Mouse (Mus musculus): ENCODE data around the gene Tenm4. TPM values are rescaled to one million over a fixed set of nuclear protein-coding genes. Genes with fewer than 3 reads are reported as not detected.

Gene Tenm4
- polyA plus RNA-seq, 1 experiment from 2014 or later: 36.3 TPM

DNA sequence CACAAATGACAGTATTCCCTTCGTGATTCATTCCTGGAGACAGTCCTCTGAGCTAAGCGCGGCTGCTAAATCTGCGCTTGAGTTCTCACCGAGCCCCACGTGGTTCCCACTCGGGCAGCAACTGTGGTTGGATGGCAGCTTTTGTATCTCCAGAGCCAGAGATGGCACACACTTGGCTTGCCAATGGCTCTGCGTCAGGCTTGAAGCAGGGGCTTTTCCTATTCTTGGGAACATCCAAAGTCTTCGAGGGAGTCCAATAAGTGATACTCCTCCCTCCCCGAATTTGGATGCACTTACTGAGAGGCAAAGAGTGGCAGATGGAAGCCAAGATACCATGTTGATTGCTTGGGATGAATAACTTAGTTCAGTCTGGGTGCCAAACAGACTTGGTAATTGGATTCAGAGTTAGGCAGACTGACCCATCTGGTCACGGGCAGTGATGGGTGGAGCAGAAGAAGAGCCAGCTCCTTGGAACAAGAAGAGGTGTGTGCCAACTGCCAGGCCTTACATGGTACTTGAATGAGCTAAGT is 303.6 kb downstream of the Tenm4 start:
- Histone ChIP-seq H3K9ac (no peak overlapping the region), H3K4me1 (no peaks in the 10 kb centered on the region), H3K36me3 (no peaks in the 10 kb centered on the region), H3K4me2 (no peak overlapping the region), H3K27me3 (no peaks in the 10 kb centered on the region), H3K27ac (no peak overlapping the region), H3K4me3 (no peak overlapping the region), H3K9me3 (no peaks in the 10 kb centered on the region)
- 81% methylated on average over 11 of the region's 11 CpGs for WGBS
- ATAC-seq (ENCODE audit: insufficient number of reproducible peaks, low FRiP score, low TSS enrichment, low read depth): no peak

DNA sequence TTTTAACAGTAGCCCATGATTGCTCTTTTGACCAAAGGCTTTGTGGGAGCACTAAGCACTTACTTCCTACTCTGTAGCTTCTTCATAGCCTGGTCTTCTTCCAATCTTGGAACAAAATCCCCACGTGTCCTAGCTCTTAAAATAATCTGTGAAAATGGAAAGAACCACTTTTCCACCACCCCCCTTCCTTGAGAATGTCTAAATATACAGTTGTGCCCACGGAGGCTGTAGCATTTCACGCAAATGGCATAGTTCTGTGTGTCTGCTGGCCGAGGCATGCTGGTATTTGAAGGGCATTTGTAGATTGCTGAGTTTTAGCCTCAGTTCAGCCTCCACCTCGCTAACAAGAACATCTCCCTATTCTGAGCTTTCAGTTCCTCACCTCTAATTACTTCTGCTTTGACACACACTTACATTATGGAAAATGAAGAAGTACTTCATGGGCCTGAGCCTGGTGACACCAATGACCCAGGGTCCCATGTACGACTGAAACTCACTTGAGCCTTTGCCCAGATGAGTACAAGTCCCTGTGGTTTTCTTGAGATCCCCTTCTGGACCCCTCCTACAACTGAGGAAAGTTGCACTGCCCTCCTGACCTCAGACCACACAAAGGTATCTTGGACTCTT is 306.1 kb downstream of the Tenm4 start:
- no peak overlapping the region for H3K27ac ChIP-seq
- no peak overlapping the region for H3K4me3 ChIP-seq
- no peak overlapping the region for H3K9ac ChIP-seq
- no peak for ATAC-seq (ENCODE audit: insufficient number of reproducible peaks, low FRiP score, low TSS enrichment, low read depth)
- no peak overlapping the region for H3K4me2 ChIP-seq
- H3K4me1 ChIP-seq: no peaks in the 10 kb centered on the region
- WGBS: 78% methylated on average over 6 of the region's 6 CpGs
- H3K36me3 ChIP-seq: no peaks in the 10 kb centered on the region
- H3K27me3 ChIP-seq: no peaks in the 10 kb centered on the region
- no peaks in the 10 kb centered on the region for H3K9me3 ChIP-seq

DNA sequence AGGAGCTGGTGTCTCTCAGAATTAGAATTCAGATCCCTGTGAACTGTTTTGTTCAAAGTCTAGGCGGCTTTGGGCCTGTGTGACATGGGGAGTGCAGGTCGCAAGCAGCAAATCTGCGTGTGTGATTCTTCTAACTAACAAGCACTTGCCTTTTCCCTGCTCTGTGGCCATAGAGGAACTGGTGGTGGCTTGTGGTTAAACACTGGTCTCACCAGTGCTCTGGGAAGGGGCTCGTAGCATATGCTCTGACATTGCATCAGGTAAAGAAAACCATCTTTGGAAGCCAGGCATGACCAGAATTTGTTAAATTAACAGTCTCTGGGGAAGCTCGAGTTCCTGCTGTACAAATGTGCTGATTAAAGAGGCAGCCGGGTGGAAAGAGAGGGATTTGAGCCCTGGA is 308.1 kb downstream of the Tenm4 start:
- no peak for ATAC-seq (ENCODE audit: insufficient number of reproducible peaks, low FRiP score, low TSS enrichment, low read depth)
- WGBS: 67% methylated on average over 6 of the region's 6 CpGs
- H3K9me3 ChIP-seq: no peaks in the 10 kb centered on the region

DNA sequence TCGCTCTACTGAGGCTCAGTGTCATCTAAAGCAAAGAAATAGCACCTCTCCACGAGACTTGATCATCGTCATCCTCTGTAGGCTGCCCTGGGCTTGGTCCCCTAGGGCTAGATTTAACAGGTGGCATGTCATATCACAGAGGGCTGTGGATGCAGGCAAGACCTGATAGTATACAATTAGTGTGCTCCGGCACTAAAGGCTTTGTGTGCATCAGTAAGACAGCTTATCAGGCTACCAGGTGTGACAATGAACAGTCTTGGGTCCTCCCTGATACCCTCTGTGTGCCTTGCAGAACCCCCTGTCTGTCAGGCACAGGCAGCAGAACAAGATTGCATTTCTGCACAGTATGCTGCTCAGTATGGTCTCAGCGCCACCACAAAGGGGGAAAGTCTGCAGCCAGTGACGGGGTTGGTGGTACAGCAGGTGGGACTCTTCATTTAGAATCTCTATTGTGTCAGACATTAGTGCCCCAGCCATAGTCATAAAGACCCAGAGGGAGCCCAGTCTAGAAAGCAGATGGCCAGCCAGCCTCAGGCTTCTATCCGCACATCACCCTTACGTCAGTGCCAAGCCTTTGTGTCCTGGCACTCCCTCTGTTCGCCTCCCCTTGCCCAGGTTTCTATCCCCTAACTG is 309.4 kb downstream of the Tenm4 start:
- H3K9ac ChIP-seq: no peak overlapping the region
- no peaks in the 10 kb centered on the region for H3K36me3 ChIP-seq
- no peaks in the 10 kb centered on the region for H3K9me3 ChIP-seq
- ATAC-seq (ENCODE audit: insufficient number of reproducible peaks, low FRiP score, low TSS enrichment, low read depth): no peak
- WGBS: 80% methylated on average over 9 of the region's 9 CpGs
- no peaks in the 10 kb centered on the region for H3K27me3 ChIP-seq
- H3K4me2 ChIP-seq: no peak overlapping the region
- no peak overlapping the region for H3K27ac ChIP-seq
- H3K4me3 ChIP-seq: no peak overlapping the region
- peaks cover 5% of the 10 kb centered on the region for H3K4me1 ChIP-seq

More for the DNA sequence above, 308.1 kb downstream of the Tenm4 start:
- Histone ChIP-seq H3K27ac (no peak overlapping the region), H3K4me1 (peaks cover 3% of the 10 kb centered on the region), H3K4me3 (no peak overlapping the region), H3K9ac (no peak overlapping the region), H3K4me2 (no peak overlapping the region), H3K36me3 (no peaks in the 10 kb centered on the region), H3K27me3 (no peaks in the 10 kb centered on the region)

DNA sequence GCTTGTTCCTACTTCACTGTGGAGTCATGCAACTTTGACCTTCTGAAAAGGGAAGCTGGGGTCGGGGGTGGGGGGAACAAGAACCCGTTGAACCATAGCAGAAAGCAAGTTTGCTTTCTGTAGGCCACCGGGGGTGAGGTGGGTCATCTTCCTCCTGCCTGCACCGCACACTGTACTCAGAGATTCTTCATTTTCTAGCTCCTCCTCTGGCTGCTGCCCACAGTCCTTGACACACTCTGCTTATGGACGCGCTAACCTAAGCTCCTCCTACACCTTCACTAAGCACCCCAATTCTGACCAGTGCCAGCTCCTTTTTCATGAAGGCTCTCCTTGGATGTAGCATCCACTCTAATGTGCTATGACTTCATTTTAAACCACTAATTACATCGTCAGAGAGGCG is 311.9 kb downstream of the Tenm4 start:
- H3K36me3 ChIP-seq: no peaks in the 10 kb centered on the region
- H3K4me2 ChIP-seq: no peak overlapping the region
- peaks cover 5% of the 10 kb centered on the region for H3K4me1 ChIP-seq
- H3K4me3 ChIP-seq: no peak overlapping the region
- no peak overlapping the region for H3K27ac ChIP-seq
- 75% methylated on average over 8 of the region's 8 CpGs for WGBS
- no peak for ATAC-seq (ENCODE audit: insufficient number of reproducible peaks, low FRiP score, low TSS enrichment, low read depth)
- no peaks in the 10 kb centered on the region for H3K27me3 ChIP-seq
- no peaks in the 10 kb centered on the region for H3K9me3 ChIP-seq
- H3K9ac ChIP-seq: no peak overlapping the region

DNA sequence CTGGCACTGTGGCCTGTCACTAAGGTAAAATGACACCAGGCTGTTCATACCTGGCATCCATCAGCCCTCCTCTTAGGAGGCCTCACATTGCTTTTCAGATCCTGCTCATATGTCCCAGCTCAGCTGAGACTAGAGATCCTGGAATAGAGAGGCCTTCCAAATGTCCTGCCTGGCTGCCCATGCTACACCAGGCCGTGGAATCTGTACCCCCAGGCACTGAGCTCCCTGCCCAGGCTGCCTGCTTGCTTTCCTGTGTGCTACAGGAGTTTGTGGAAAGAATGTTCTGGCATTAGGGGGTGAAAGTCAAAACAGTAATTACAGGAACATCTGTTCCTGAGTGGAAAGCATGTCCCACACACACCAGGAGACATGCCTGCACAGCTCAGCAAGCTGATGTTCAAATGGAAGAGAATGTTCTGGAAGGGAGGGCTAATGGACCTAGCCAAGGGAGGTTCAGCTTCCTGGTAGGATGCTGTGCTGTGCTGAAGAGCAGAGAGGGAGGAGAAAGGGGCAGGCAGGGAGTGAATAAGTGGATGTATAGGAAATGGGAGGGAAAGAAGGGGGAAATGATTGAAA is 313.0 kb downstream of the Tenm4 start:
- no peaks in the 10 kb centered on the region for H3K27me3 ChIP-seq
- H3K4me2 ChIP-seq: no peak overlapping the region
- no peak overlapping the region for H3K9ac ChIP-seq
- H3K4me3 ChIP-seq: no peak overlapping the region
- 21% methylated on average over 1 of the region's 1 CpGs for WGBS
- no peaks in the 10 kb centered on the region for H3K9me3 ChIP-seq
- peak overlapping the region; percentile 54; the same call in 1 of the 2 replicates for H3K27ac ChIP-seq
- peak; percentile 66; the same call in 1 of the 2 replicates for ATAC-seq (ENCODE audit: insufficient number of reproducible peaks, low FRiP score, low TSS enrichment, low read depth)
- no peaks in the 10 kb centered on the region for H3K36me3 ChIP-seq
- H3K4me1 ChIP-seq: peaks cover 5% of the 10 kb centered on the region

DNA sequence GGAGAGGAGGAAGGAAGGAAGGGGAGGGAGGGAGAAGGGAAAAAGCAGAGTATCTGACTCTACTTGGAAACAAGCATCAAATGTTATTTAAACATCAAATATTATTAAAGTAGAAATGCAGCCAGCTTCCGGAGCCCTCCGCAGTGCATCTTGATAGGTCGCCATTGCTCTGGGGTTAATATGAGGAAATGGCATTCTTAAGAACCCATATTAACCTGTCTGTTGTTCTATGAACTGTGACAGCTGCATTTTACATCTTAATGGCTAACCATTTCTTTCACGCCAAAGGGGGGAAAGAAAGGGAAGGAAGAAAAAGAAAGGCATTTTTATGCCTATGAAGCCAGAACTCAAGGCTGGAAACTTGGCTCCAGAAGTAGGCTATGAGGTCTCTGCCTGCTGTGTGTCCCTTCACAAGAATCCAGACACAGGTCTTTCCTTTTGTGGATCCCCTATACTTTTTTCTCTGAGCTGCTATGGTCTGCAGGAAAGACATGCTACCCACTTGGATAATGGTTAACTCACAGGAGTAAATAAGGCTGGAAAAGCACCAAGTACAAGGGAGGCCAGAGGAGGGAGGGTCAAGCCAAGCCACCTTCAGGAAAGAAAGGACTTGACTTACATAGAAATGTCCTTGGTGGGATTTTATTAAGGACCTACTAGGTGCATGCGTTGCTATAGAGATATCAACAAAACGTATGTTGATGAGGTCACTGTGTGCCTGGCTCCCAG is 318.5 kb downstream of the Tenm4 start:
- ATAC-seq (ENCODE audit: insufficient number of reproducible peaks, low FRiP score, low TSS enrichment, low read depth): no peak
- no peaks in the 10 kb centered on the region for H3K36me3 ChIP-seq
- H3K27me3 ChIP-seq: no peaks in the 10 kb centered on the region
- H3K9me3 ChIP-seq: no peaks in the 10 kb centered on the region
- H3K4me1 ChIP-seq: no peaks in the 10 kb centered on the region
- no peak overlapping the region for H3K27ac ChIP-seq
- no peak overlapping the region for H3K4me3 ChIP-seq
- no peak overlapping the region for H3K9ac ChIP-seq
- no peak overlapping the region for H3K4me2 ChIP-seq
- 88% methylated on average over 6 of the region's 6 CpGs for WGBS

DNA sequence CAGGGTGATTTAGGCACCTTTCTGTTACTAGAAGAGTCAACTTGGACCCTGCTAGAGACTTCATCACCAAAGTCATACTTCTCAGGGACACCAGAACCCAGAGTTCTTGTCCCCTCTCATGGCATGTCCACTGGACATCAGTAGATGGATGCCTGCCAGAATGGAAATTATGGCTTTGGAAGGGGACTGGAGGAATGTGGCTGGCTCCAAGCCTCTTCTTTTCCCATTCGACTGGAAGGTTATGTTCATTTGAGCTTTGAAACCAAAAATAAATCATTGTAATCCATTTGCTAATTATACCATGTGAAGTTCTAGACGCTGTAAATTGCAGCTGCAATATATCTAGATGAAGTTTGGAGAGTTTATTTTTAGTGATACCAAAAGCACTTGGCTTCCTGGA is 320.9 kb downstream of the Tenm4 start:
- Histone ChIP-seq H3K27ac (0 out of 2 replicates have a peak overlapping the region, but pooled peaks have one; percentile 19), H3K4me1 (no peaks in the 10 kb centered on the region), H3K4me2 (no peak overlapping the region), H3K4me3 (no peak overlapping the region), H3K9me3 (no peaks in the 10 kb centered on the region), H3K9ac (no peak overlapping the region), H3K36me3 (no peaks in the 10 kb centered on the region), H3K27me3 (no peaks in the 10 kb centered on the region)
- no peak for ATAC-seq (ENCODE audit: insufficient number of reproducible peaks, low FRiP score, low TSS enrichment, low read depth)
- WGBS: 38% methylated on average over 2 of the region's 2 CpGs

DNA sequence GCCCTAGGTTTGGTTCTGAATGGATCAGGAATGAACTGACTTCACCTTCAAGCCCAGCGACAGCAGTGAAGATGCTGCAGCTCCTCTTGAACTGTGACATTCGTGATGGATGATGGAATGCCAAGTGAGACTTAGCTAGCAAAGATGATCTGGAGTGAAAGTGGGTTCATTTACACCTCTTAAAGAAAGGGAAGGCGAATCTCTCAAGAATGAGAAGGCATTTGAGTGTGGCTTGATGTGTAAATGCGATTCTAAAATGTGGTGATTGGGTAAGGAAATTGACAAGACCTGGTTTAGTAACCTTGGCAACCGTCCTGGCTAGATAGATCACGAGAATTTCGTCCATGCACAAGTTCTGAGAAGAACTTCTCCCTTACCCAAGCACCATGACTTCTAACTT is 321.6 kb downstream of the Tenm4 start:
- no peak overlapping the region for H3K27ac ChIP-seq
- no peak for ATAC-seq (ENCODE audit: insufficient number of reproducible peaks, low FRiP score, low TSS enrichment, low read depth)
- H3K9me3 ChIP-seq: no peaks in the 10 kb centered on the region
- WGBS: 91% methylated on average over 7 of the region's 7 CpGs
- no peaks in the 10 kb centered on the region for H3K36me3 ChIP-seq
- H3K4me2 ChIP-seq: no peak overlapping the region
- no peak overlapping the region for H3K4me3 ChIP-seq
- H3K27me3 ChIP-seq: no peaks in the 10 kb centered on the region
- H3K9ac ChIP-seq: no peak overlapping the region
- no peaks in the 10 kb centered on the region for H3K4me1 ChIP-seq

DNA sequence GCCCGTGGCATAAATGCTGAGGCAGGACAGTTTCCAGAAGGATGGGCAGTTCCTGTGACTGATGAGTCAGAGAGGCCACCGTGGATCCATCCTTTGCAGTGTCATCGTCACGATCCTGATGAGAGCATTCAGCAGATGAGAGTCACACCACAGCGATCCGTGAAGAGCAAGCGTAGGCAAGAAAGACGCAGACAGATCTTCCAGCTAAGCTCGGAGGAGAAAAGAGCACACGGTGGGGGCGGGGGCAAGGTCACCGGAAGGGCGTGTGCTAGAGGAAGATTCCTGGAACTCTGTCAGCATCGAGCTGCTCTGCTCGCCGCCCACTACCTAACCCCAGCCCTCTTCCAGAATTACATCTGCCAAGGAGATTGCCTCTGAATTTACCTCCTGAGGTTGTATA is 323.0 kb downstream of the Tenm4 start:
- 75% methylated on average over 16 of the region's 16 CpGs for WGBS
- Histone ChIP-seq H3K9ac (no peak overlapping the region), H3K36me3 (no peaks in the 10 kb centered on the region), H3K27me3 (no peaks in the 10 kb centered on the region), H3K4me1 (no peaks in the 10 kb centered on the region), H3K4me3 (no peak overlapping the region), H3K9me3 (no peaks in the 10 kb centered on the region), H3K27ac (no peak overlapping the region), H3K4me2 (no peak overlapping the region)
- ATAC-seq (ENCODE audit: insufficient number of reproducible peaks, low FRiP score, low TSS enrichment, low read depth): no peak

DNA sequence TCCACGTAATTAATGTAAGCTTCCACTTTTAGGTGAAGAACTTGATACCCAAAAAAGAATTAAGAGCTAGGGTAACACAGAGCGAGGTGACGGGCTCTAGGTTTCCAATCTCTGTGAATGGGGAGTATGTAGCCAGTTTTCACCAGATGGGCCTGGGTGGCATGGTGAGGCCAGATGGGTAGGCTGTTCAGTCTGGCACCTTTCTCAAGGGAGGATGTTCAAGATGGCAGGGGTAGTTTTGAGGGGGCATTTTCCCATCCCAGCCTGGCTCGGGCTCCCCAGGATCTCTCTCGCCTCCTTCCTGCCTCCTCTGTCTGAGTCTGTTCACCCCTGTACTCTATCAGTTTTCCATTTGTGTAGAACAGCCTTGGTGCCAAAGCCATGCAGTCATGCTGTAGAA is 329.1 kb downstream of the Tenm4 start:
- Histone ChIP-seq H3K36me3 (no peaks in the 10 kb centered on the region), H3K4me2 (no peak overlapping the region), H3K27ac (no peak overlapping the region), H3K4me1 (peaks cover 10% of the 10 kb centered on the region), H3K9ac (no peak overlapping the region), H3K27me3 (no peaks in the 10 kb centered on the region), H3K9me3 (no peaks in the 10 kb centered on the region), H3K4me3 (no peak overlapping the region)
- ATAC-seq (ENCODE audit: insufficient number of reproducible peaks, low FRiP score, low TSS enrichment, low read depth): no peak
- WGBS: 87% methylated on average over 5 of the region's 5 CpGs

DNA sequence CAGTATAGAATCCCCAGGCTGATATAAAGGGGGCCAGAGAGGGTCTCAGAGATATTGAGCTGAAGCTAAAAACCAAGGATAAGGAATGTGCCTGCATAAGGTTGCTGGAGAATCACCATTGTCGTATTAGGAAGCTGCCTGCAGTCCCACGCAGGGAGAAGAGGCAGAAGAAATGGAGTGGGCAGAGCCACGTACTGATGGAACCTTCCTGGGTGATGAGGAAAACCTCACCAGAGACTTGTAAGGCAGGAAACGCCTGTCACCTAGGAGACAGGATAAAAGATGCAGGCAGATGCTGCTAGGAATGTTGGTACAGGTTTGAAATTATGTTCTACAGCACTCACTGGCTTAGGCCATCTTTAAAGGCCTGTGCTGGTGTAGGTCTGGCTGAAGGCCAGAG is 329.8 kb downstream of the Tenm4 start:
- Histone ChIP-seq H3K4me2 (no peak overlapping the region), H3K9ac (no peak overlapping the region), H3K27me3 (no peaks in the 10 kb centered on the region), H3K27ac (no peak overlapping the region), H3K4me1 (peaks cover 10% of the 10 kb centered on the region), H3K9me3 (no peaks in the 10 kb centered on the region), H3K4me3 (no peak overlapping the region), H3K36me3 (no peaks in the 10 kb centered on the region)
- ATAC-seq (ENCODE audit: insufficient number of reproducible peaks, low FRiP score, low TSS enrichment, low read depth): no peak
- WGBS: 73% methylated on average over 4 of the region's 4 CpGs
